Mouse (Mus musculus) ES-E14 (cell line): ENCODE measurements around the gene Brf1.

Source experiments
- HCFC1 ChIP-seq: IDR thresholded peaks from 2 replicates; pipeline ENCODE4 v1.6.1; 2012; ENCODE audit warnings: low read length, inconsistent platforms, borderline replicate concordance; ENCODE audit not compliant: insufficient read depth
- ZNF384 ChIP-seq: IDR thresholded peaks from 2 replicates; pipeline ENCODE4 v1.6.1; 2012; ENCODE audit warnings: low read depth, low read length, inconsistent platforms

DNA sequence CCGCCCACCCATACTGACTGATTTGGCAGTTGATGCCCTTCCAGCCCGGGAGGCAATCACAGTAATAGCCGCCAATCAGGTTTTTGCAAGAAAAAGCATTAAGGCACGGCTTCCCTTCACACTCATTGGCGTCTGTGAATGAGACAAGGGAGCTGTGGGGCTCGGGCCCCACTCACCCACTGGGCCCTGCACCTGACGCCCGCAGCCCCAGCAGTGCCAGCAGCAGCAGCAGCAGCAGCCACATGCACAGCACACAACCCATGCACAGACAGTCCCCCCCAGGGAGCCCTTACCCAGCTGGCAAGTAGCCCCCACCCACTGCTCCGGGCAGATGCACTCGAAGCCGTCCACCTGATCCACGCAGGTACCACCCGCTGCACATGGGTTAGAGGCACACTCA lies 84.9 kb downstream of the Brf1 start:
- TF ChIP-seq ZNF384 (no peak), HCFC1 (no peak)
